Mouse (Mus musculus) layer of hippocampus, postnatal 14 days (tissue): ENCODE results near the gene Yif1a. TPM values are rescaled to one million over a fixed set of nuclear protein-coding genes. Genes with fewer than 3 reads are reported as not detected.

ENCODE experiments used
- DNase-seq, 2 experiments: peaks; one replicate each; pipeline ENCODE4 v3.0.0; 2021 to 2022; ENCODE audit warnings: low spot score in 2 of 2, mixed read lengths in 1 of 2
- long read RNA-seq, 2 experiments: library from polyadenylated mRNA; stranded (forward); transcript quantifications; one replicate each; pipeline ENCODE4 v2.0.0; 2021
- total RNA-seq, 2 experiments: library from RNA; stranded (reverse); gene quantifications; 2 replicates each; pipeline ENCODE4 v1.2.3; 2021

Gene Yif1a
- total RNA-seq, result 10 to 100 TPM; 25.8 to 28.0 TPM
- long read RNA-seq, experiment 1, transcript Yif1a-201 (8 exons, 1,488 nt), result major isoform, 23 of 28 reads
- long read RNA-seq, experiment 1, partial matches to known transcripts, result 0 of 28 reads
- long read RNA-seq, experiment 1, other reads (novel, unspliced or antisense), result 3 of 28 reads
- long read RNA-seq, experiment 2, transcript Yif1a-201 (8 exons, 1,488 nt), result major isoform, 30 of 36 reads
- long read RNA-seq, experiment 2, partial matches to known transcripts, result 0 of 36 reads
- long read RNA-seq, experiment 2, other reads (novel, unspliced or antisense), result 4 of 36 reads

GRCm38 (mm10) chr19:5087884-5088728 lies at the start of gene Yif1a:
Gene Yif1a (plus strand): TSS chr19:5088538.
- DNase-seq, result peak; percentile 94 to 99

GRCm38 (mm10) chr19:5038709-5039156 lies 49.6 kb upstream of the Yif1a start, which contains the start of the genes B4gat1 and AC124502.3:
Gene B4gat1 (plus strand): TSS chr19:5038826.
Gene AC124502.3 (plus strand): TSS chr19:5038891.
- DNase-seq, result peak; percentile 90 to 92

GRCm38 (mm10) chr19:5039301-5040114 lies 48.8 kb upstream of the Yif1a start:
- peak in 1 of 2 experiments; percentile 41 for DNase-seq

- peak; percentile 91 to 92 for DNase-seq
Observed at GRCm38 (mm10) chr19:5040862-5041523, 47.3 kb upstream of the Yif1a start, which contains the start of gene Brms1. Gene Brms1 (plus strand): TSS chr19:5041354.

GRCm38 (mm10) chr19:5041588-5041987 lies 46.8 kb upstream of the Yif1a start:
- no peak for DNase-seq

GRCm38 (mm10) chr19:5045531-5045930 lies 42.8 kb upstream of the Yif1a start:
- DNase-seq, result no peak

- peak; percentile 59 to 63 for DNase-seq
Observed at GRCm38 (mm10) chr19:5048138-5049056, 39.9 kb upstream of the Yif1a start.

GRCm38 (mm10) chr19:5049325-5049724 lies 39.0 kb upstream of the Yif1a start:
- DNase-seq, result no peak

- DNase-seq, result peak; percentile 57 to 82
Observed at GRCm38 (mm10) chr19:5050047-5050905, 38.1 kb upstream of the Yif1a start, which contains the start of gene Rin1. Gene Rin1 (plus strand): TSS chr19:5050481.

- no peak for DNase-seq
Observed at GRCm38 (mm10) chr19:5051031-5051430, 37.3 kb upstream of the Yif1a start.

GRCm38 (mm10) chr19:5051515-5051914 lies 36.8 kb upstream of the Yif1a start:
- no peak for DNase-seq

- DNase-seq, result no peak
Observed at GRCm38 (mm10) chr19:5052166-5052822, 36.0 kb upstream of the Yif1a start.

- DNase-seq, result no peak
Observed at GRCm38 (mm10) chr19:5052853-5053252, 35.5 kb upstream of the Yif1a start.

- DNase-seq, result no peak
Observed at GRCm38 (mm10) chr19:5053909-5054308, 34.4 kb upstream of the Yif1a start.

GRCm38 (mm10) chr19:5056251-5056650 lies 32.1 kb upstream of the Yif1a start:
- DNase-seq, result no peak

GRCm38 (mm10) chr19:5057876-5058775 lies 30.2 kb upstream of the Yif1a start:
- no peak for DNase-seq
